Mouse (Mus musculus) cerebellum, adult 11 months (tissue): ENCODE measurements around the gene Smtnl1.

Experiments used
- DNase-seq: peaks from one replicate; pipeline ENCODE4 v3.0.0; 2022

Smtnl1 gene

GRCm38 (mm10) chr2:84790418-84790817, 32.0 kb downstream of the Smtnl1 start:
- no peak for DNase-seq

DNA sequence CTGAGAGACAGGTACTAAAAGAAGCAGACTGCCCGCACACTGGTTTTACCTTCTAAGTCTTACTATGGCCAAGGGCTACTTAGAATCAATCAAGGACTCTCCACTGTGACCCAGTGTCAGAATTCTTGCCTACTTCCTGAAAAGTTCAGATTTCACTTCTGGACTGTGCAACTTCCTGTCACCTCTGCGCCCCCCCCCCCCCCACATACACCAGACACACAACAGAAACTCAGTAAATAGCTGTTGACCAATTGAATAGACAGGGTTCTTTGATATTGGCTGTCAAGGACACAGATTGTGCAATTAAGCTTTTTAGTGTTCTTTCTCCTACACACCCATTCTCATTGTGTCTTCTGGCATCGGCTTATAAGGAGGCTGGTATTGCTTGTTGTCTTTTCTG, 34.1 kb downstream of the Smtnl1 start:
- DNase-seq = no peak

GRCm38 (mm10) chr2:84783840-84784566, 38.4 kb downstream of the Smtnl1 start:
- no peak for DNase-seq

- DNase-seq = no peak
These were observed 39.1 kb downstream of the Smtnl1 start for GRCm38 (mm10) chr2:84783315-84783714.

DNA sequence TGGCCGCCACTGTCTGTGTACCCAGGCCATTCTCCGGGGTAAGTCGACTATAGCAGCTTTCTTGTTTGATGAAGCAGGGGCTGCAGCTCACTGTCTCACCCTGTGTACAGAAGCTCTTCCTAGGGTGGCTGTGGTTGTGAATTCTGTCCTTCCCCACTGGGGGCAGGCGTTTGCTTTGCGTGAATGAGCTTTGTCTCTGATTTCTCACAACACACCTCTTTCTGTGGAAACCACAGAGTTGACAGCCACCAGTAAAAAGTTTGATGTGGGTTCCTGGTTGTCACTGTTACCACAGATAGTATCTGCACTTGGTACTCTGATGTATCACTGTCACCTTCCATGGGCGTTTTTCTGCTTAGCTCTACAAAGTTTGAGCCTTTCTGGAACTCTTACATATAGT, 43.2 kb downstream of the Smtnl1 start:
- no peak for DNase-seq

GRCm38 (mm10) chr2:84777706-84778105, 44.7 kb downstream of the Smtnl1 start:
- DNase-seq = no peak

DNA sequence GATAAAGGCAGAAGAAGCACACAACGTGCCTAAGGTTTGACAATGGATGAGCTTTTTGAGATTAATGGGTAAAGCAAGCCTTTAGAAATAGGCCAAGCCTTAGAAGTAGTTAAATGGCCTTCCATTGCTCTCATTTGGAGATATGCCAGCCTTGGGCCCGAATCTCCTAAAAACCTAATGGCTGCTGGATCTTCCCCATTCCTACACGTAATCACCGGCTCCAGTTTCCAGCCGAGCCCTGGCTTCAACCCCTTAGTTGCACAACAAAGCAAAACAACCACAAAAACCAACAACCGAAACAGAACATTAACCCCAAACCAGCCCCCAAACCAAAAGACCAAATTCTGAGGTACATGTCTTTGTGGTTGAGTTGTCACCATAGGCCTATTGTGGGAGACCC, 46.8 kb downstream of the Smtnl1 start:
- DNase-seq = no peak

GRCm38 (mm10) chr2:84775241-84775640, 47.2 kb downstream of the Smtnl1 start, which contains the start of gene Serping1:
Serping1 (minus strand) TSS chr2:84775444.
- DNase-seq = no peak

DNA sequence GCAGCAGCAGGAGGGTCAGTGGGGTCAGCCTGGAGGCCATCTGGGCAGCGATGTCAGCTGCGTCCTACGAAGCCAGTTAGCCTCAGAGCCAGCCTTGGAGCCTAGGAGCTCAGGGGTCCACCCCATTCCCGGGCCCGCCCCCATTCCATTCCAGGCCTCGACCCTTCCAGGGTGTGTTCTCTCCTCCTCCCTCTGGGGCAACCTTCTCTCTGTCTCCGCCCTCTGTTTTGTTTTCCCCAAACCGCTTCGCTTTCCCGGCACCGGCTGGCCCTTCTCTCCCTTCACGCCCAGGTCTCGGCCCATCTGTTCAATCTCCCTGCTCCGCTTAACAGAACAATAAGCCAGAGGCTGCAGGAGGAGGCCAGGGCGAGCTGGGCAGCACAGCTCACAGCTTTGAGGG, 47.7 kb downstream of the Smtnl1 start:
- peak; percentile 77 for DNase-seq

DNA sequence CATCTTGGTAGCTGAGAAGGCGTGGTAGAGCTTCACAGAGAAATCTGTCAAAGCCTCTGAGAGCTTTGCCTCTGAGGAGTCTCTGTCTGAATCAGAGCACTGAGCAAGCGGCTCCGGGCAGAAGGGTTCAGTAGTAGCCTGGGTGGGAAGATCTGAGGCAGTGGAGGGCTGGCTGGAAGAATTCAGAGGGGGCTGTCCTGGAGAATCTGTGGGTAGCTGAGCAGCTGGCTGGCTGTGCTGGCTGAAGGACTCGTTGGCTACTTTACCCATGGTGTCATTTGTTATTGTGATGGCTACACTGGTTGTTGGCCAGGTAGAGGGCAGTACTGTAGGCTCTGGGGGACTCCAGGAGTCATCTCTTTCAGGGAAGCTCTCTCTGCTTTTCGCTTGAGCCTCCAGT, 49.3 kb downstream of the Smtnl1 start:
- DNase-seq = no peak

GRCm38 (mm10) chr2:84772454-84772853, 50.0 kb downstream of the Smtnl1 start:
- DNase-seq = no peak

DNA sequence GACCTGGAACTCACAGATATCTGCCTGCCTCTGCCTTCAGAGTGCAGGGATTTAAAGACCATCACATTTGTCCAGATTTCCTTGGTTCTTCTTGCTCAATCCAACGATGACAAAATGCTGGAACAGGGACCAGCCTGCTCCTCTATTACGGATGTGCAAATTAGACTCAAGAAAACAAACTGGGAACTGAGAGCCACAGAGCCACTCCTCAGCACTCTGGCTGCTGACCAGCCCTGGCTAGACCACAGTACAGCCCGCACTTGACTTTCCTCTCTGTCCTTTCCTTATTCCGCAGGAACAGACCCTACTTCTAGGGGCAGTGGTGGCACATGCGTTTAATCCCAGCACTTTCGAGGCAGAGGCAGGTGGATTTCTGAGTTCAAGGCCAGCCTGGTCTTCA, 52.0 kb downstream of the Smtnl1 start:
- DNase-seq = no peak

- DNase-seq = no peak
These were observed 59.6 kb downstream of the Smtnl1 start for GRCm38 (mm10) chr2:84762818-84763217.

DNA sequence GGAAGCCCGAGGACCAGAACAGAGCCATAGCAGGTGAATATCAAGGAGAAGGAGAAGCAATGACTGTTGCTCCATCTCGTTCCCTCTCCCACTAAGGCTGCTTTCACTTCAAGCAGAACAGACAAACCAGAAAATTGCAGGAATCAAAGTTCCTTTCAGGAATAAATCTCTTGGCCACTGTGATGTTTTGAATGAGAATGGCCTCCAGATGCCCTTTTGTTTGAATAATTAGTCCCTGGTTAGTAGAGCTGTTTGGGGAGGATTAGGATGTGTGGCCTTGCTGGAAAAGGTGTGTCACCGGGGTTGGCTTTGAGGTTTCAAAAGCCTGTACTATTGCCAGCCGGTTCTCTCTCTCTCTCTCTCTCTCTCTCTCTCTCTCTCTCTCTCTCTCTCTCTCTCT, 60.2 kb downstream of the Smtnl1 start:
- DNase-seq = no peak

DNA sequence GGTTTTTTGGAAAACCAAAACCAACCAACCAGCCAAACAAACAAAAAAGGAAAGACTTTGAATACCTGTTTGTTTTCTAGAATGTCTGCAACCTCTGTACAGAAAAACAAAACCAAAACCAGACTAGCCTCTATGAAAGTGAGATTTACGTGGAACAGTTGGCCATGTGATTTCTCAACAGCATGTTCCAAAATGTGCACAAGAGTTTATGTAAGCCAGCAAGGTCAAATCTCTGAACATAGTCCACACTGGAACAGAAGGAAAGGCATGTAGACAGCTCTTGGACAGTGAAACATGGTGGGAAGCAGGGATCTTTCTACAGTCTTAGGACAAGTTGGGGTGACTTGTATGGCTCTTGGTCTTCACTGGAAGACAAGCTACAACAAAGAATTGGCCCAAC, 60.6 kb downstream of the Smtnl1 start:
- no peak for DNase-seq

DNA sequence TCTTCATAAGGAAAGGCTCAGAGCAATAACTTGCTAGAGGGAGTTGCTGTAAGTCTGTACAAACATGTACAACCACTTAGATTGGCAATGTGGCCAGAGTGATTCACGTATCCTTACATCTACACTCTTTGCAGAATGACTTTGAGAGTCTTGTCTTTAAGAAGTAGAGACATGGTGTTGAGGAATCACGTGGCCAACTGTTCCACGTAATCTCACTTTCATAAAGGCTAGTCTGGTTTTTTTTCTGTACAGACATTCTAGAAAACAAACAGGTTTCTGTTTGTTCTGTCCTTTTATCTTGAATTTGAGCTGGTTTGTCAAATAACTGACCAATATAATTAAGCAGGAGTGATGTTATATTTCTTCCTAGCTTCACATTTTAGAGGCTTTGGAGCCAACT, 61.1 kb downstream of the Smtnl1 start:
- no peak for DNase-seq
